15 mouse cellular contexts compared by ENCODE assay signal in the genomic region with DNA sequence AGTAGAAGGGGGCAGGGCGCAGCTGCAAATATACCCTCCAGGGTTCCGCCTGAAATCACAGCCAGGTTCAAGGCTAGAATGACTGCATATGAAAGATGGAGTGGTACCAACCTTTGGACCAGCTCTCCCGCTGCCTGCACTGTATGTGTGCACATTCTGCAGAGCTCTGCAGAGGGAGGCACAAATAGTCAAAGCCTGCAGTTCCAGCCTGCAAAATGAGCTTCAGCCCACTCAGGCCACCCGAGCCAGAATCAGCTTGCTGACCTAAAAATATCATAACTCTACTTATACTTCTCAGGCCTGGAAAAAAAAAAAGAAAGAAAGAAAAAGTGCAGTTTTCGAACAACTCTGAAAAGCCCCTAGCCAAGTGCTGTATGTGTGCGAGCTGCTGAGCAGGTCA. TPM values are rescaled to one million over a fixed set of nuclear protein-coding genes. Genes with fewer than 3 reads are reported as not detected.
"Had no signal": no experiment of that assay in that cellular context is flagged by ENCODE, and none has a peak within 500 bp of the region (broad histone marks: within the 10 kb centered on the region; RNA-seq: fewer than 3 reads in every experiment).

No protein-coding gene starts in this region.

- H3K4me1 ChIP-seq: limb, embryonic 13.5 days; midbrain, embryonic 12.5 days; neural tube, embryonic 13.5 days had no signal

- H3K27me3 ChIP-seq: limb, embryonic 13.5 days; midbrain, embryonic 12.5 days; neural tube, embryonic 13.5 days had no signal

- DNase-seq: kidney, adult 11 months; kidney, adult 9 months; kidney, postnatal 36 days; lung, adult 18-20 months; thymus, adult 18-20 months; thymus, postnatal 14 days had no signal

- H3K9me3 ChIP-seq: limb, embryonic 13.5 days; midbrain, embryonic 12.5 days; neural tube, embryonic 13.5 days had no signal

- H3K9ac ChIP-seq: limb, embryonic 13.5 days; liver, embryonic 14.5 days; midbrain, embryonic 12.5 days; neural tube, embryonic 13.5 days had no signal

- H3K36me3 ChIP-seq: limb, embryonic 13.5 days; midbrain, embryonic 12.5 days had no signal

- H3K4me2 ChIP-seq: limb, embryonic 13.5 days; midbrain, embryonic 12.5 days; neural tube, embryonic 13.5 days had no signal

- H3K27ac ChIP-seq: kidney, postnatal 0 days; limb, embryonic 13.5 days; liver, embryonic 14.5 days; midbrain, embryonic 12.5 days; neural tube, embryonic 13.5 days; stomach, postnatal 0 days had no signal

- ATAC-seq: midbrain, embryonic 16.5 days had no signal

- H3K4me3 ChIP-seq: limb, embryonic 13.5 days; midbrain, embryonic 12.5 days; neural tube, embryonic 13.5 days had no signal

RNA-seq across cellular contexts. Expression of gene Vstm2b, which starts 23.2 kb away (rescaled TPM):
- total RNA-seq: liver, adult 2 months; megakaryocyte-erythroid progenitor cell, adult 5-6 weeks had no signal
- polyA plus RNA-seq: liver, adult 2 months had no signal
